Mouse (Mus musculus) spleen, adult 2 months (tissue): Measurements from ENCODE around the gene Ccdc87. TPM values are rescaled to one million over a fixed set of nuclear protein-coding genes. Genes with fewer than 3 reads are reported as not detected.

Experiments used
- DNase-seq, 2 experiments: peaks; one replicate each; pipeline versions ENCODE4 v3.0.0 to v3.0.0-alpha.2; 2012 to 2021; ENCODE audit warnings: low spot score in 2 of 2, low read depth in 1 of 2
- H3K27ac ChIP-seq: fragments of 200-500 bp; 2 replicates; pipeline ENCODE4 v1.5.1; 2012; ENCODE audit warnings: low read length, inconsistent platforms; ENCODE audit not compliant: insufficient read depth
- H3K27me3 ChIP-seq: fragments of 200-500 bp; 2 replicates; pipeline ENCODE4 v1.6.1; 2012; ENCODE audit warnings: mild to moderate bottlenecking, moderate library complexity, low read length, inconsistent platforms; ENCODE audit not compliant: control insufficient read depth, insufficient read depth
- H3K36me3 ChIP-seq: fragments of 200-500 bp; 2 replicates; pipeline ENCODE4 v1.6.1; 2012; ENCODE audit warnings: mild to moderate bottlenecking, low read length, inconsistent platforms; ENCODE audit not compliant: control insufficient read depth, insufficient read depth
- H3K4me1 ChIP-seq: fragments of 200-500 bp; 2 replicates; pipeline ENCODE4 v1.6.1; 2011; ENCODE audit warnings: inconsistent platforms; ENCODE audit not compliant: control insufficient read depth, insufficient read depth, insufficient read length
- H3K4me3 ChIP-seq: fragments of 200-500 bp; 2 replicates; pipeline ENCODE4 v1.5.1; 2011; ENCODE audit warnings: mild to moderate bottlenecking, inconsistent platforms; ENCODE audit not compliant: insufficient read depth, insufficient read length; ENCODE audit errors: extremely low read depth
- CTCF ChIP-seq: fragments of 200-500 bp; IDR thresholded peaks from 2 replicates; pipeline ENCODE4 v1.5.1; 2011; ENCODE audit warnings: mild to moderate bottlenecking, inconsistent platforms; ENCODE audit not compliant: insufficient read depth, insufficient read length, insufficient replicate concordance; ENCODE audit errors: extremely low read depth
- POLR2A ChIP-seq: fragments of 200-500 bp; IDR thresholded peaks from 2 replicates; pipeline ENCODE4 v1.6.1; 2011; ENCODE audit warnings: low read depth, low read length, inconsistent platforms
- WGBS: fragments of 180-500 bp; shearing (Covaris S2); methylation state at CpG from one replicate; pipeline ENCODE4 v1.1.7; 2018; 5-methylcytosine and 5-hydroxymethylcytosine counted together
- polyA plus RNA-seq: library from polyadenylated mRNA; depleted of rRNA; stranded (reverse); fragments of >200 nt; gene quantifications from 2 replicates; pipeline ENCODE4 v1.2.3, GENCODE M21; 2012

Gene Ccdc87
- polyA plus RNA-seq, 1 experiment = 0.02 TPM

DNA sequence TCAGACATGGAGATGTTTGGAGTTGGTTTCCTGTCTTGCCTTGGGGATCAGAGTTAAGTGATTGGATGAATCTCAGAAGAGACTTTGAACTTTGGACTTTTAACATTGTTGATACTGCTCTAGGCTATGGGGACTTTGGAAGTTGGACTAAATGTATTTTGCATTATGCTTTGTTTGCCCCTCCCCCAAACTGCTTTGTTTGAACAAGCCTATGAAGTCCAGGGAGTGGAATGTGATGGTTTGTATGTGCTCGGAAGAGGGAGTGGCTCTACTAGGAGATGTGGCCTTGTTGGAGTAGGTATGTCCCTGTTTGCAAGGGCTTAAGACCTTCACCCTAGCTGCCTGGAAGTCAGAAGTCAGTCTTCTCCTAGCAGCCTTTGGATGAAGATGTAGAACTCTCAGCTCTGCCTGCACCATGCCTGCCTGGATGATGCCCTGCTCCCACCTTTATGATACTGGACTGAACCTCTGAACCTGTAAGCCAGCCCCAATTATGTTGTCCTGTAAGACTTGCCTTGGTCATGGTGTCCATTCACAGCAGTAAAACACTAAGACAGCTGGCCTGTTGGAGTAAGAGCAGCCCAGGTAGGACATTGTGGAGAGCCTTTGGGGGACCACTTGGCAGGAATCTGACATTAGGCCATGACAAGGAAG is 21.9 kb upstream of the Ccdc87 start:
- H3K4me3 ChIP-seq = no peak overlapping the region
- TF ChIP-seq POLR2A = no peak
- no peak for TF ChIP-seq CTCF
- DNase-seq = no peak
- no peaks in the 10 kb centered on the region for H3K27me3 ChIP-seq
- WGBS = 86% methylated on average over 1 of the region's 1 CpGs
- no peaks in the 10 kb centered on the region for H3K36me3 ChIP-seq
- H3K4me1 ChIP-seq = no peaks in the 10 kb centered on the region
- H3K27ac ChIP-seq = no peak overlapping the region

DNA sequence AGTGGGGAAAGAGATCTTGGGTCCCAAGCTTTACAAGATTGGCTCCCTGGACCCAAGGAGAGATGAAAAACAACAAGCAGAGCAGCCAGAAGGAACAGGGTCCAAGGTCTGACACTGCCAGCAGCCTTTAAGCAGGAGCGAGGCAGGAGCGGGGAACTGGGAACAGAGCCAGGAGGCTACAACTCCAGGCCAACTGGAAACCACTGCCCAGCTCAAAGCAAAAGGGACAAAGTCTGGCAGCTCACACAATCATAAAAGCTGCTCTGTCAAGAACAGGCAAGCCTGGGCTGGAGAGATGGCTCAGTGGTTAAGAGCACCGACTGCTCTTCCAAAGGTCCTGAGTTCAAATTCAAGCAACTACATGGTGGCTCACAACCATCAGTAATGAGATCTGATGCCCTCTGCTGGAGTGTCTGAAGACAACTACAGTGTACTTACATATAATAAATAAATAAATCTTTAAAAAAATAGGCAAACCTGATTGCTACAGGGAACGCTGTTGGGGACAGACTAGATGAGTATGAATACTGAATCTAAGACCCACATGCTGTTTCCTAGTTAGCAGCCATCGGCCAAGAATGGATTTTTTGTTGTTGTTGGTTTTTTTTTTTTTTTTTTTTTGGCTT is 18.4 kb upstream of the Ccdc87 start:
- WGBS = 79% methylated on average over 5 of the region's 5 CpGs
- Histone ChIP-seq H3K36me3 (0 out of 2 replicates have a peak, but pooled peaks cover 1% of the 10 kb centered on the region), H3K27me3 (no peaks in the 10 kb centered on the region), H3K27ac (no peak overlapping the region), H3K4me1 (no peaks in the 10 kb centered on the region), H3K4me3 (no peak overlapping the region)
- DNase-seq = no peak
- TF ChIP-seq POLR2A = no peak
- no peak for TF ChIP-seq CTCF

DNA sequence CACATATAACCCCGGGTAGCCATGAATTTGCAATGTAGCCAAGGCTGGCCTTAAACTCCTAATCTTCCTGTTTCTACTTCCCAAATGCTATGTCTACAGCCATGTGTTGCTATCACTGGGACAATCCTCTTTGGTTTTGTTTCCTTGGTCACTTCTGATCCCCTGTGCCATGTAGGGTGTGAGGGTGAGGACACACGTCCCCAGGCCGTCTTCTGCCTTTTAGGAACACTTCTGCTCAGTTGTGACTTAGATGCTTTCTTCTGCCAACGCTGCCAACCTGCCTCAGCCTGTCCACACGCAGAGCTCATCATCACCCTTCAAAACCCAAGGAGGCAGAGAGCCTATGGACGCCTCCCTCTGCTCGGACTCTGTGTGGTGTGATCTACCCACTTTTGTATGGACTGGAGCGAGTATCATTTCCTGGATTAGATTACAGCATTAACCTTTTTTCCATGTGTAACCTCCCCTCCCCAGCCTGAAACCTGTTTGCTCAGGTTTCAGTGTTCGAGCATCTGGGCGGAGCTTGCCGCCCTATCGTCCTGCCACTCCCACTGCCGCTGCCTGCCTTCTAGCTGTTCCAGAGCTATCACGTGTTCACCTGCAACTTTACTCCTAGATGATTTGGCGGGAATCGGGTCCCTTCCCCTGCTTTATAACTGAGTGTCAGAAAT is 10.6 kb upstream of the Ccdc87 start:
- Histone ChIP-seq H3K4me3 (no peak overlapping the region), H3K36me3 (0 out of 2 replicates have a peak, but pooled peaks cover 3% of the 10 kb centered on the region), H3K27me3 (no peaks in the 10 kb centered on the region), H3K4me1 (no peaks in the 10 kb centered on the region), H3K27ac (no peak overlapping the region)
- WGBS = 90% methylated on average over 16 of the region's 16 CpGs
- DNase-seq = no peak
- TF ChIP-seq POLR2A (no peak), CTCF (no peak)

DNA sequence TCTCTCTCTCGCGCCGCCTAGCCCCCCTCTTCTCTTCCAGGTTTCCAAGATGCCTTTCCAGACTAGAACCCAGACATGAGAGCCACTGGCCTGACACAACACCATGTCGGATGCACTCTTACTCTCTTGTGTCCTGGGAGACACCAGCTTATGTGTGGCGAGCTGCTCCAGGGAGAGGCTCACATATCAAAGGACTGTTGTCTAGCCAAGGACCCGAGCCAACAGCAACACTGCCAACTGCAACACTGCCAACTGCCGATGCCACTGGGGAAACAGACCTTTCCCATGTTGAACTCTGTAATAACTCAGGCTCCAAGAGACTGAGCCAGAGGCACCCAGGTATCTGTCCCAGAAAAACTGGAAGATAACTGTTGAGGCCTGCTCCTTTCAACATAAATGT is 10.0 kb upstream of the Ccdc87 start:
- Histone ChIP-seq H3K4me3 (no peak overlapping the region), H3K4me1 (no peaks in the 10 kb centered on the region), H3K27ac (no peak overlapping the region), H3K27me3 (no peaks in the 10 kb centered on the region), H3K36me3 (0 out of 2 replicates have a peak, but pooled peaks cover 3% of the 10 kb centered on the region)
- 93% methylated on average over 7 of the region's 7 CpGs for WGBS
- TF ChIP-seq CTCF (no peak), POLR2A (no peak)
- no peak for DNase-seq

DNA sequence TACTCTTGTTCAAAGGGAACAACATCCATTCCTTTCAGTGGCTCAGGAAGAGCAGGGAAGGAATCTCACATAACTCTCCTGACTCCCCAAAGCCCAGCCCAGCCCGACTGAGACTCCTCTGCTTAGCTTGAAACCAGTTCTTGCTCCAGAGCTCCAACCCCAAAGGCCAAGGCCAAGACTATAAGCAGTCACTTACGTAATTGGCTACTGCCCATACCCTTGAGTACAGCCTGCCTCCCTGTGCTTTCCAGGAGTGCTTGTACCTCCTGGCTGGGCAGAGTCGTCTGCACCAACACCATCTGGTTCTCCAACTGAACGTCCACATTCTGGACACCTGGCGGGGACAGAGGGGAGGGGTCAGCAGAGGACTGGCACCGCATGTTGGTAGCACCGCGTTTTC is 5.2 kb upstream of the Ccdc87 start:
- Histone ChIP-seq H3K27ac (no peak overlapping the region), H3K36me3 (0 out of 2 replicates have a peak, but pooled peaks cover 2% of the 10 kb centered on the region), H3K27me3 (no peaks in the 10 kb centered on the region), H3K4me1 (peaks cover 3% of the 10 kb centered on the region; the same call in 1 of the 2 replicates), H3K4me3 (no peak overlapping the region)
- 92% methylated on average over 8 of the region's 8 CpGs for WGBS
- DNase-seq = no peak
- TF ChIP-seq CTCF = no peak
- no peak for TF ChIP-seq POLR2A

DNA sequence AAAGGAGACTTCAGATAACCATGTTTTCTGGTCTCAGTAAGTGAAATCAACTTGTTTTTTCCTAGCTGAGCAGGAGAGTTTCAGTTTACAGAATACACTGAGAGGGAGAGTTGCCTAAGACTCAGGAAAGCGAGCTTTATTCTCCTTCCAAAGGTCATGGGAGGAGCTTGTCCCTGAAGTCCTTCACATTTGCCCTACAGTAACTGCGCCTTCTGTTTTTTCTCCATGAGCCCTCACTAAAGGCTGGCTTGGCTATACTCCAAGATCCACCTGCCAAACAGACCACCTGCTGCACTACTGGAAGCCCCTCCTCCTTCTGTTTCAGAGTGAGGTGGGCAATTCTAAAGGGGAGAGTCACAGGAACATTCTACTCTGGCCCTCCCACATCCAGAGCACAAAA is 3.1 kb upstream of the Ccdc87 start:
- no peaks in the 10 kb centered on the region for H3K36me3 ChIP-seq
- no peak for DNase-seq
- peaks cover 3% of the 10 kb centered on the region; the same call in 1 of the 2 replicates for H3K4me1 ChIP-seq
- H3K27me3 ChIP-seq = no peaks in the 10 kb centered on the region
- H3K27ac ChIP-seq = no peak overlapping the region
- no peak overlapping the region for H3K4me3 ChIP-seq
- TF ChIP-seq CTCF = no peak
- TF ChIP-seq POLR2A = no peak
- WGBS = 88% methylated on average over 2 of the region's 2 CpGs
